Mouse (Mus musculus) layer of hippocampus, adult 2 months (tissue): ENCODE measurements around the gene Cdr2l. TPM values are rescaled to one million over a fixed set of nuclear protein-coding genes. Genes with fewer than 3 reads are reported as not detected.
A peak's percentile ranks its signal among the peaks of the same experiment; 100 is the strongest.

Experiments used
- DNase-seq, 2 experiments: peaks; one replicate each; pipeline ENCODE4 v3.0.0; 2022; ENCODE audit warnings: low spot score in 2 of 2
- H3K27ac ChIP-seq: fragments of 200-600 bp; 2 replicates; pipeline ENCODE4 v1.8.1; 2022
- H3K4me3 ChIP-seq: fragments of 200-600 bp; 2 replicates; pipeline ENCODE4 v1.8.1; 2022; ENCODE audit warnings: mild to moderate bottlenecking
- CTCF ChIP-seq: fragments of 200-600 bp; conservative IDR thresholded peaks from 2 replicates; pipeline ENCODE4 v1.8.1; 2022; ENCODE audit warnings: antibody characterized with exemption, mild to moderate bottlenecking, moderate library complexity
- total RNA-seq, 2 experiments: library from RNA; stranded (reverse); gene quantifications; 2 replicates each; pipeline ENCODE4 v1.2.3; 2021

Gene Cdr2l
- total RNA-seq, 2 experiments from 2014 or later, result 21.9 to 26.1 TPM

GRCm38 (mm10) chr11:115354183-115354582, 27.5 kb upstream of the Cdr2l start:
- DNase-seq, result peak in 1 of 2 experiments; percentile 72
- peak; percentile 94 for TF ChIP-seq CTCF
- Histone ChIP-seq H3K4me3 (no peak overlapping the region), H3K27ac (no peak overlapping the region)

GRCm38 (mm10) chr11:115358468-115358867, 23.2 kb upstream of the Cdr2l start:
- peak; percentile 85 for TF ChIP-seq CTCF
- H3K27ac ChIP-seq, result peak overlapping the region; percentile 64

GRCm38 (mm10) chr11:115359293-115359692, 22.4 kb upstream of the Cdr2l start:
- peak overlapping the region; percentile 64; the same call in 1 of the 2 replicates for H3K27ac ChIP-seq
- H3K4me3 ChIP-seq, result no peak overlapping the region
- no peak for DNase-seq
- TF ChIP-seq CTCF, result no peak

More at GRCm38 (mm10) chr11:115358468-115358867, 23.2 kb upstream of the Cdr2l start:
- DNase-seq, result peak in 1 of 2 experiments; percentile 75
- no peak overlapping the region for H3K4me3 ChIP-seq

- peak; percentile 47 for TF ChIP-seq CTCF
- Histone ChIP-seq H3K4me3 (no peak overlapping the region), H3K27ac (peak overlapping the region; percentile 64; the same call in 1 of the 2 replicates)
- DNase-seq, result no peak
Measured at GRCm38 (mm10) chr11:115359726-115360125, 22.0 kb upstream of the Cdr2l start.

- no peak for TF ChIP-seq CTCF
- Histone ChIP-seq H3K27ac (no peak overlapping the region), H3K4me3 (no peak overlapping the region)
- no peak for DNase-seq
Measured at GRCm38 (mm10) chr11:115364136-115364535, 17.6 kb upstream of the Cdr2l start.

- TF ChIP-seq CTCF, result no peak
- H3K4me3 ChIP-seq, result peak overlapping the region; percentile 96
- no peak for DNase-seq
- peak overlapping the region; percentile 95 for H3K27ac ChIP-seq
Measured at GRCm38 (mm10) chr11:115366039-115366705, 15.5 kb upstream of the Cdr2l start.

GRCm38 (mm10) chr11:115366706-115367394, 14.9 kb upstream of the Cdr2l start:
- peak overlapping the region; percentile 95 for H3K27ac ChIP-seq
- DNase-seq, result peak; percentile 72 to 73
- no peak for TF ChIP-seq CTCF
- peak overlapping the region; percentile 96 for H3K4me3 ChIP-seq

GRCm38 (mm10) chr11:115367395-115367944, 14.2 kb upstream of the Cdr2l start, which contains the start of gene Hid1:
TSS of gene Hid1 (minus strand) at chr11:115367756.
- DNase-seq, result peak; percentile 90 to 91
- H3K4me3 ChIP-seq, result peak within 1 kb of the TSS; percentile 96
- H3K27ac ChIP-seq, result peak within 1 kb of the TSS; percentile 95
- TF ChIP-seq CTCF, result no peak

- no peak for DNase-seq
- Histone ChIP-seq H3K4me3 (no peak overlapping the region), H3K27ac (no peak overlapping the region)
- TF ChIP-seq CTCF, result no peak
Measured at GRCm38 (mm10) chr11:115370368-115370767, 11.3 kb upstream of the Cdr2l start.

- no peak overlapping the region for H3K4me3 ChIP-seq
- no peak for TF ChIP-seq CTCF
- no peak for DNase-seq
- H3K27ac ChIP-seq, result no peak overlapping the region
Measured at GRCm38 (mm10) chr11:115371354-115371753, 10.4 kb upstream of the Cdr2l start.

GRCm38 (mm10) chr11:115372015-115372414, 9.7 kb upstream of the Cdr2l start:
- Histone ChIP-seq H3K4me3 (no peak overlapping the region), H3K27ac (no peak overlapping the region)
- TF ChIP-seq CTCF, result no peak
- no peak for DNase-seq

GRCm38 (mm10) chr11:115372737-115373136, 9.0 kb upstream of the Cdr2l start:
- Histone ChIP-seq H3K27ac (peak overlapping the region; percentile 92; the same call in 1 of the 2 replicates), H3K4me3 (no peak overlapping the region)
- no peak for DNase-seq
- peak; percentile 61 for TF ChIP-seq CTCF
